Mouse (Mus musculus) ES-E14 (cell line): ENCODE results near the gene Scaf8.

Experiments
- CHD2 ChIP-seq: IDR thresholded peaks from 2 replicates; pipeline ENCODE4 v1.6.1; 2014; ENCODE audit warnings: mild to moderate bottlenecking, low read depth, low read length, inconsistent platforms
- HCFC1 ChIP-seq: IDR thresholded peaks from 2 replicates; pipeline ENCODE4 v1.6.1; 2012; ENCODE audit warnings: low read length, inconsistent platforms, borderline replicate concordance; ENCODE audit not compliant: insufficient read depth
- MAFK ChIP-seq: IDR thresholded peaks from 2 replicates; pipeline ENCODE4 v1.6.1; 2014; ENCODE audit warnings: mild to moderate bottlenecking, low read depth, low read length, inconsistent platforms; ENCODE audit not compliant: insufficient read depth
- ZC3H11A ChIP-seq: IDR thresholded peaks from 2 replicates; pipeline ENCODE4 v1.6.1; 2012; ENCODE audit warnings: low read depth, mild to moderate bottlenecking, inconsistent platforms, low read length, borderline replicate concordance
- ZNF384 ChIP-seq: IDR thresholded peaks from 2 replicates; pipeline ENCODE4 v1.6.1; 2012; ENCODE audit warnings: low read depth, low read length, inconsistent platforms

DNA sequence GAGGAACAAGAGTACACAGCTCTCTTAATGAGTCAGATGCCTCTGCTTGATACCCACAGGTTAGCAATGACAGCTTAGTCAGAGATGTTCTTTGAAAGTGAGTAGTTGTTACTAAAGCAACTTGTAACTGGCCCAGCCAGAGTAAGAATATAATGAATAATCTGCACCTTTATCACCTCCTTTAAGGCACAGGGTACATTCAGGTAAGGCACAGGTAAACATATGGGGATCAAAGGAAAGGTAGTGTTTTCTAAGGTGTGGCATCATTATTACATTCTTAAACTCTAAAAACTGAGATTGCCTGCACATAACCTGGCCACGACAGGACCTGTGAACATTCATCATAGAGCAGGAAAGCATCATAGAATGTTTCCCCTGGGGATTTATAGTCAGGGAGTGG is 9.8 kb upstream of the Scaf8 start:
- no peak for TF ChIP-seq HCFC1
- TF ChIP-seq ZC3H11A = no peak
- TF ChIP-seq CHD2 = no peak
- no peak for TF ChIP-seq ZNF384
- no peak for TF ChIP-seq MAFK
